Mouse (Mus musculus): ENCODE results near the gene Agbl4. TPM values are rescaled to one million over a fixed set of nuclear protein-coding genes. Genes with fewer than 3 reads are reported as not detected.

Agbl4 gene
- polyA plus RNA-seq (2015; fragmentation: Nextera tagmentation; extraction: Ambion mirVana) = 0.21 TPM in 1 of 2 replicates, not detected in the other

DNA sequence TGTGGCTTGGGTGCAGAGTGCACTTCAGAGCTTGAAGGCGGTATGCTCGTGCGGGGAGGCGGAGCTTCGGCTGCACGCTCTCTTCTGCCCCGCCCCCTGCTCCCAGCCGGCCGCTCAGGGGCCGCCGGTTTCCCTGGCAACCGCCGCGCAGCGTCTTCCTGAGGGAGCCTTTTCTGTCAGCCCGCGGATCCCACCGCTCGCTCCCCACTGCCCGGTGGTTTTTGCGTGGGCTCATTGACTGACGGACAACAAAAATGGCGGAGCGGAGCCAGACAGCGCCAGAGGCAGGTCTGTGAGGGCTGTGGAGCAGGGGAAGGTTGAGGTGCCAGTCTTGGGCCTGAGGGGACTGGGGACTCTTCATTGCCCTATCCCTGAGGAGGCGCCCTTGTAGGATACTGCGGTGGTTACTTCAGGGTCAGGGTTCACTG is at the start of gene Agbl4:
Gene Agbl4 (plus strand): TSS at position 44 of the 428 bp plus-strand sequence.
- no peak within 1 kb of the TSS for H3K27ac ChIP-seq (ENCODE audit: low read length)
- no peaks in the 10 kb centered on the region for H3K36me3 ChIP-seq (ENCODE audit: control insufficient read depth, insufficient read depth, low read length)
- peak; percentile 95 for ATAC-seq (ENCODE audit: insufficient read depth, low FRiP score)
- under 1% methylated on average over 27 of the region's 27 CpGs for WGBS
- H3K4me2 ChIP-seq (ENCODE audit: low read depth, low read length) = peak within 1 kb of the TSS; percentile 77
- no peaks in the 10 kb centered on the region for H3K9me3 ChIP-seq (replicated peaks; ENCODE audit: control insufficient read depth, low read length)
- peak within 1 kb of the TSS; percentile 63 for H3K9ac ChIP-seq (ENCODE audit: low read length)
- H3K27me3 ChIP-seq (ENCODE audit: control insufficient read depth, insufficient read depth, low read length) = no peaks in the 10 kb centered on the region
- peak within 1 kb of the TSS; percentile 65 for H3K4me3 ChIP-seq (replicated peaks; ENCODE audit: low read length)
- no peaks in the 10 kb centered on the region for H3K4me1 ChIP-seq (ENCODE audit: control insufficient read depth, insufficient read depth, low read length)

DNA sequence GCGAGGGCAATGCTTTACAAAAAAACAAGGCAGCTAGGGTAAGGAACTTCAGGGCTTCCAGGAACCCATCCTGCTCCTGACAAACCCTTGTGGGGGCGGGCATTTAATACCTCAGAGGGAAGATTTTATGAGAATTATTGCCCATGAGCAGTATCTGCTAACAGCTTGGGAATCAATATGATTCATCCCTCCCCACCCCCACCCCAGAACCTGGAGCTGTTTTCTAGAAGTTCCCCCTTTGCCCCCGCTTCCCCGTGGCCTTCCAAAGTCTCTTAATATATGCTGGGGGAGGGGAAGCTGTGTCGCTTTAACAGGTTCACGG is 46.6 kb upstream of the Agbl4 start:
- Histone ChIP-seq H3K27ac (ENCODE audit: low read length) (no peak overlapping the region), H3K36me3 (ENCODE audit: control insufficient read depth, insufficient read depth, low read length) (no peaks in the 10 kb centered on the region), H3K4me1 (ENCODE audit: control insufficient read depth, insufficient read depth, low read length) (no peaks in the 10 kb centered on the region), H3K9ac (ENCODE audit: low read length) (peak overlapping the region; percentile 76; the same call in 1 of the 2 replicates), H3K4me2 (ENCODE audit: low read depth, low read length) (peak overlapping the region; percentile 97), H3K27me3 (ENCODE audit: control insufficient read depth, insufficient read depth, low read length) (no peaks in the 10 kb centered on the region), H3K9me3 (replicated peaks; ENCODE audit: control insufficient read depth, low read length) (no peaks in the 10 kb centered on the region), H3K4me3 (replicated peaks; ENCODE audit: low read length) (peak overlapping the region; percentile 70)
- ATAC-seq (ENCODE audit: insufficient read depth, low FRiP score) = no peak
- 8% methylated on average over 6 of the region's 6 CpGs for WGBS

DNA sequence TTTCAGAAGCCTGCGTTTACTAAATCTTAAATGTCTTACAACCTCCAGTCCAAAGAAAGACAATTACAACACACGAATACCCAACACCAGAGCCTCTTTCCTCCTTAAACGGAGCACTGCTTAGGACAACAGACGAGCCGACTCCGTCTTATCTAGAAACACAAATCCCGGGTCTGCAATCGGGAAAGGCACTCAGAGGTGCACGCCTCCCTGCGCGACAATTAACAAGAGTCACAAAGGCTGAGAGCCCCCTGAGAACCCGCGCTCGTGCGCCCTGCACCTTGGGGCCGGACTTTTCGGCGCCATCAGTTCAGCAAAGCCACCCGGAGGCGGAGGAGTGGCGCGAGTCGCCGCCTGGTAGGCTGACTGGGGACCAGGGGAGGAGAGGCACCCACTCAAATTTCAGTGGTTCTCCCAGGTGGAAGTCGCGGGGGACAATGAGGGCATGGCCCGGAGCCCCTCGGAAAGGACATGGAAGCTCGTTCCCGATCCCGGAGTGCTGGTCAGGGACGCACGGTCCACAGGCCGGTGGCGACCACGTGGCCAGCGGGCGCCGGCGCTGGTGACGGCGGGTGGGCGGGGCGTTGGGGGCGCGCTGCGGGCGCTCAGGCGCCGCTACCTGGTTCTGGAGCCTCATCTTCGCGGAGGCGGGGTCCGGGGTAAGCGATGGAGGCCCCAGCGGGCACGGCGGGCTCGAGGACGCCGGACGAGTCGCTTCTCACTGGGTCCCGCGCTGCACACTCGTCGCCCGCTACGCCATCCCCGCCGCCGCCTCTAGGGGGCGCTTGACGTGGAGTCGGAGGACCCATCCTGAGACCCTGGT is 46.1 kb upstream of the Agbl4 start, which contains the start of gene Elavl4:
Gene Elavl4 (minus strand): TSS at position 732 of the 823 bp plus-strand sequence.
- H3K27ac ChIP-seq (ENCODE audit: low read length) = no peak within 1 kb of the TSS
- H3K9me3 ChIP-seq (replicated peaks; ENCODE audit: control insufficient read depth, low read length) = no peaks in the 10 kb centered on the region
- peak within 1 kb of the TSS; percentile 76 for H3K9ac ChIP-seq (ENCODE audit: low read length)
- peak within 1 kb of the TSS; percentile 70 for H3K4me3 ChIP-seq (replicated peaks; ENCODE audit: low read length)
- H3K4me1 ChIP-seq (ENCODE audit: control insufficient read depth, insufficient read depth, low read length) = no peaks in the 10 kb centered on the region
- H3K27me3 ChIP-seq (ENCODE audit: control insufficient read depth, insufficient read depth, low read length) = no peaks in the 10 kb centered on the region
- H3K36me3 ChIP-seq (ENCODE audit: control insufficient read depth, insufficient read depth, low read length) = no peaks in the 10 kb centered on the region
- peak within 1 kb of the TSS; percentile 97 for H3K4me2 ChIP-seq (ENCODE audit: low read depth, low read length)
- peak; percentile 92 for ATAC-seq (ENCODE audit: insufficient read depth, low FRiP score)
- WGBS = under 1% methylated on average over 68 of the region's 75 CpGs

DNA sequence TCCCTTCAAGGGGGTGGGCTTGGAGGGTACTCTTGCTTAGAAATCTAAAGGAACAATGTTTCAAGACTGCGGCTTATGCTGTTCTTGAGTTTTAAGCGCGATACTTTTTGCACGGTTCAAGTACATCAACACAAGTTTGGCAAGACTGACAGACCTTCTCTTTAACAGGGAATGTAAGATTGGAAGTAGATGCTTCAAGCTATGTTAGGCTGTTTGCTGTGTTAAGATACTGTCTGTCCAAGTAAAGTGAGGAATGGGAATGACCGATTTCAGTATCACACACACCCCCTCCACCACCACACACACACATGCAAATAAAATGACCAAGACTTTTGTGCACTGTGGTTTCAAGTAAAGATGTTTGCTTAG is 45.5 kb upstream of the Agbl4 start:
- H3K36me3 ChIP-seq (ENCODE audit: control insufficient read depth, insufficient read depth, low read length) = no peaks in the 10 kb centered on the region
- H3K4me1 ChIP-seq (ENCODE audit: control insufficient read depth, insufficient read depth, low read length) = no peaks in the 10 kb centered on the region
- no peaks in the 10 kb centered on the region for H3K27me3 ChIP-seq (ENCODE audit: control insufficient read depth, insufficient read depth, low read length)
- ATAC-seq (ENCODE audit: insufficient read depth, low FRiP score) = no peak
- no peaks in the 10 kb centered on the region for H3K9me3 ChIP-seq (replicated peaks; ENCODE audit: control insufficient read depth, low read length)
- peak overlapping the region; percentile 97 for H3K4me2 ChIP-seq (ENCODE audit: low read depth, low read length)
- peak overlapping the region; percentile 70 for H3K4me3 ChIP-seq (replicated peaks; ENCODE audit: low read length)
- WGBS = 6% methylated on average over 5 of the region's 5 CpGs
- no peak overlapping the region for H3K27ac ChIP-seq (ENCODE audit: low read length)
- peak overlapping the region; percentile 76 for H3K9ac ChIP-seq (ENCODE audit: low read length)

DNA sequence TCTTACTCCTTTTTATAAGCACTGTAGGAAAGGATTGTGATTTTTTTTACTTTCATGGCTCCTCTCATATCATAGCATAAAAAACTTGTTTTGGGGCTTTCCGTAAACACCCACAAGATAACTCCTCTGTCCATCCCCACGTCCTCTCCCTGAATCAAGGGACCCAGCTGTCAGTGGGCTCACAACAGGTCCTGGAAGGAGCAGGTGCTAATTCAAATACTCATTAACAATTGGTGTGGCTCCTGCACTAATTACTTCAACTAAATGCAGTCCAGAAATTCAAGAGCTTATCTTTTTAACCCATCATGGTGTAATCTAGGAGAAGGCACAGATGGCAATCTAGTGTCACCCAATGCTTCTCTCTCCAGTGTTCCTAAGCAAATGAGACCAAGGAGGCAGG is 36.9 kb upstream of the Agbl4 start:
- H3K4me3 ChIP-seq (replicated peaks; ENCODE audit: low read length) = no peak overlapping the region
- no peaks in the 10 kb centered on the region for H3K27me3 ChIP-seq (ENCODE audit: control insufficient read depth, insufficient read depth, low read length)
- H3K27ac ChIP-seq (ENCODE audit: low read length) = no peak overlapping the region
- no peak overlapping the region for H3K9ac ChIP-seq (ENCODE audit: low read length)
- no peaks in the 10 kb centered on the region for H3K9me3 ChIP-seq (replicated peaks; ENCODE audit: control insufficient read depth, low read length)
- no peaks in the 10 kb centered on the region for H3K4me1 ChIP-seq (ENCODE audit: control insufficient read depth, insufficient read depth, low read length)
- no peak overlapping the region for H3K4me2 ChIP-seq (ENCODE audit: low read depth, low read length)
- no peak for ATAC-seq (ENCODE audit: insufficient read depth, low FRiP score)
- 67% methylated on average over 2 of the region's 2 CpGs for WGBS
- no peaks in the 10 kb centered on the region for H3K36me3 ChIP-seq (ENCODE audit: control insufficient read depth, insufficient read depth, low read length)

DNA sequence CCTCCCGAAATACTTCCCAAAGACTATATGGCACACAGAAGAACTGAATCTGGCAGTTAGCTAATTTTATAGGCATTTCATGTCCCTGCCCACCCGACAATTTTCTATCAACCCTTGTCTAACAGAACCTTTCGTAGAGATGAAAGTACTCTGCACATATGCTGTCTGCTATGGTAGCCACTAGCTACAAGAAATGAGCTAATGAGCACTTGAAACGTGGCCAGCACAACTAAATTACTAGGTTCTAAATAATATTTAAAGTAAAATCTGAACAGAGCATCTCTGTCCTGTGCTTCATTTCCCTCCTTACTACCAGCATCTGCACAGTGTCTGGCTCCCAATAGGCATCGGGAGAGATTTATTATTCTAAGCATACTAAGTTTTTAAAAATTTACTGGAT is 1.2 kb upstream of the Agbl4 start:
- Histone ChIP-seq H3K36me3 (ENCODE audit: control insufficient read depth, insufficient read depth, low read length) (no peaks in the 10 kb centered on the region), H3K27ac (ENCODE audit: low read length) (no peak overlapping the region), H3K4me1 (ENCODE audit: control insufficient read depth, insufficient read depth, low read length) (no peaks in the 10 kb centered on the region), H3K27me3 (ENCODE audit: control insufficient read depth, insufficient read depth, low read length) (no peaks in the 10 kb centered on the region), H3K9ac (ENCODE audit: low read length) (no peak overlapping the region), H3K9me3 (replicated peaks; ENCODE audit: control insufficient read depth, low read length) (no peaks in the 10 kb centered on the region), H3K4me2 (ENCODE audit: low read depth, low read length) (no peak overlapping the region), H3K4me3 (replicated peaks; ENCODE audit: low read length) (no peak overlapping the region)
- 76% methylated on average over 5 of the region's 5 CpGs for WGBS
- ATAC-seq (ENCODE audit: insufficient read depth, low FRiP score) = no peak

DNA sequence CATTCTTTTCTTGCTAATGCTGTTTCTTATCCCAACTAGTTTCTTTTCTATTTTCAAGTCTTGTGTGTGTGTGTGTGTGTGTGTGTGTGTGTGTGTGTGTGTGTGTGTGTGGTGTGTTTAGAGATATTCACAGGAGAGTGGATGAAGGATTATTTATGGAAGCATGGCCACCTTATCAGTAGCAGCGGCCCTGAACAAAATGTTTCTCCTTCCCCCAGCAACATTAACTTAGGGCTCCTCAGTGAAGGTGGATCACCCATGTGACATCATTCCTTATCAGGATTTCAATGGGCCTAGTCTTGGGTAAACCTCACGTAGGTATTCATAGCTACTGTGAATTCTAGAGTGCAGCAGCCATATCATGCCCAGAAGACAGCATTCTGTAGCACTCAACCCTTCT is 22.8 kb downstream of the Agbl4 start:
- no peaks in the 10 kb centered on the region for H3K27me3 ChIP-seq (ENCODE audit: control insufficient read depth, insufficient read depth, low read length)
- H3K9me3 ChIP-seq (replicated peaks; ENCODE audit: control insufficient read depth, low read length) = no peaks in the 10 kb centered on the region
- ATAC-seq (ENCODE audit: insufficient read depth, low FRiP score) = no peak
- H3K27ac ChIP-seq (ENCODE audit: low read length) = no peak overlapping the region
- no peak overlapping the region for H3K4me3 ChIP-seq (replicated peaks; ENCODE audit: low read length)
- H3K4me2 ChIP-seq (ENCODE audit: low read depth, low read length) = no peak overlapping the region
- no peaks in the 10 kb centered on the region for H3K36me3 ChIP-seq (ENCODE audit: control insufficient read depth, insufficient read depth, low read length)
- no peak overlapping the region for H3K9ac ChIP-seq (ENCODE audit: low read length)
- H3K4me1 ChIP-seq (ENCODE audit: control insufficient read depth, insufficient read depth, low read length) = no peaks in the 10 kb centered on the region
- 59% methylated on average over 2 of the region's 2 CpGs for WGBS

DNA sequence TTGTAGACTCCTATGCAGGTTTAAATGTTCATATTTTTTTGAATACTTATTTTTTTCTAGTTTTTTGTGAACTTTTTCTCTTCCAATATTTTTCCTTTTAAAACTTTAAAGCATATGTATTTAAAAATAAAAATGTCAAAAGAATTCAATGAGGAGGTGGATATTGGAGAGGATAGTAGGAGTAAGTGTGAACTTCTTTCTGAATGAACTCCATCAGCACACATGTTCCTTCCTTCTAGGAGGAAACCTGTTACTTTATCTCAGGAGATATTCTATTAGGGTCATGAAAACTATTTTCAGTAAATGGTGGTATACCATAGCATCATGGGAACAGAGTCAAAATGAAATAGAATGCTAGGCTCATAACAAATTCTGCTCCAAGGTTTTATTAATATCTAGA is 30.2 kb downstream of the Agbl4 start:
- Histone ChIP-seq H3K27ac (ENCODE audit: low read length) (no peak overlapping the region), H3K36me3 (ENCODE audit: control insufficient read depth, insufficient read depth, low read length) (no peaks in the 10 kb centered on the region), H3K27me3 (ENCODE audit: control insufficient read depth, insufficient read depth, low read length) (no peaks in the 10 kb centered on the region), H3K4me2 (ENCODE audit: low read depth, low read length) (no peak overlapping the region), H3K9me3 (replicated peaks; ENCODE audit: control insufficient read depth, low read length) (no peaks in the 10 kb centered on the region), H3K4me3 (replicated peaks; ENCODE audit: low read length) (no peak overlapping the region), H3K9ac (ENCODE audit: low read length) (no peak overlapping the region), H3K4me1 (ENCODE audit: control insufficient read depth, insufficient read depth, low read length) (no peaks in the 10 kb centered on the region)
- ATAC-seq (ENCODE audit: insufficient read depth, low FRiP score) = no peak

DNA sequence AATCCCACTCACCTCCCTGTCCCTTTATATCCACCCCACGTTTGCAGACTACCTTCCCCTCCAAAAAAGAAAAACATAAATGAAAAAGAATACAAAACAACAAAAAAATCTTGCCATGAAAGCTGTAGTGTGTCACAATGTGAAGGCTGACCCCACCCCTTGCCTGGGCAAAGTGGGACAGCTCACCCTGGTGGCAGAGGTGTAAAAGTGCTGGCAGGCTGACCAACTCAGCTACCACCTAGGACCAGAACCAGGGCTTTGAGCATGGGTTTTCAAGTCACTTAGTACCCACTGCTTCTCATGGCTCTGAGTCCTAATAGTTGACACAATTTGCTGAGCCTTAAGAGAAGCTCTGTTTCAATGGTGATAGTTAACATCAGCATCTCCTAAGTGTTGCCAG is 96.9 kb downstream of the Agbl4 start:
- Histone ChIP-seq H3K27me3 (ENCODE audit: control insufficient read depth, insufficient read depth, low read length) (no peaks in the 10 kb centered on the region), H3K4me3 (replicated peaks; ENCODE audit: low read length) (no peak overlapping the region), H3K27ac (ENCODE audit: low read length) (no peak overlapping the region), H3K9ac (ENCODE audit: low read length) (no peak overlapping the region), H3K9me3 (replicated peaks; ENCODE audit: control insufficient read depth, low read length) (no peaks in the 10 kb centered on the region), H3K4me2 (ENCODE audit: low read depth, low read length) (no peak overlapping the region), H3K36me3 (ENCODE audit: control insufficient read depth, insufficient read depth, low read length) (no peaks in the 10 kb centered on the region), H3K4me1 (ENCODE audit: control insufficient read depth, insufficient read depth, low read length) (no peaks in the 10 kb centered on the region)
- 34% methylated on average over 1 of the region's 1 CpGs for WGBS
- ATAC-seq (ENCODE audit: insufficient read depth, low FRiP score) = no peak

Measured in stomach, embryonic 16.5 days (tissue).